Mouse (Mus musculus) thymus, postnatal 4 days (tissue): ENCODE data around the gene Men1.
"Not testable (repeated sequence)": the region's sequence is repeated elsewhere in the genome, so short reads cannot be mapped to it uniquely, and the experiment has no call there.

Source experiments
- DNase-seq: peaks from one replicate; pipeline ENCODE4 v3.0.0; 2021

Gene Men1

DNA sequence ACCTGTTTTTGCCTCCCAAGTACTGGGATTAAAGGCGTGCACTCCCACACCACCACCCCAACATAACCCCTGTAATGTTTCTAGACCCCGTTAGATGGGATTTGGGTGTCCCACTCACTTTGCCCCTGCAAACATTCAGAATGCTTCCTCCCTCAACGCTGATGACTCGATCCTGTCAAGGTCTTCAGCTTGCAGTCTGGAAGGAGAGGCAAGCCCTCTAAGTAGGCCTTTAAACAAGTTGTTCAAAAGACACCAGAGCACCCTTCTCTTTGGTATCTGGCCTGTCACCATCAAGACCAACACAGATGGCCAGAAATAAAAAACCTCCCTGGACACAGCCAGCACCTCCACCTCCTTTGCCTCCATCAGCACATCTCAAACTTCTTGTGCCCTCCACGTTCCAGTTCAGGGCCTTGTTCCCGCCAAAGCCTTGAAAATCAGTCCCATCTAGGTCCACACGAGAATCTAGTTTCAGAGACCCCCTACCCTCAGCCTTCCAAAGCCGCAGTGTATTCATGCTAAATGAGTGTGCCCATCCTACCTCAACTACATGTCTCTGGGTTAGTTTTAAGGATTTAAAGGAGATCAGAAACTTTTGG, 29.2 kb upstream of the Men1 start:
- no peak for DNase-seq

DNA sequence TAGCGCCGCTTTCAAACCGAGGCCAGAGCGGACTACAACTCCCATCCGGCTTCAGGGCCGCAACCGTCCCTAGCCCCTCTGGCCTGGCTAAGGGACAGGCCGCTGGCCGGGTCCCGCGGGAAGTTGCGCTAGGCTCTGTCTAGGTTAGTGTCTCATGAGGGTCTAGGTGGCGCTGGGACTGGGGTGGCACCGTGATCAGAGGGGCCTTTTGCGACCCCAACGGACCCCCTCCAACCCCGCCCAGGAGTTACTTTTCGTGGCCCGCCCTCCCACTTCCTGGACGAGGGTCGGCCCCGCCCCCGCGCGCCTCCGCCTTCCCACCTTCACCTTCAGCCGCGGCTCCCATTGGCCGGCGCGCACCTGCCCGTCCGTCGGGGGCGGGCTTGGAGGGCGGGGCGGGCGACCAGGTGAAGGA, 28.6 kb upstream of the Men1 start, which contains the start of gene Cdc42bpg:
Gene Cdc42bpg, plus strand, starts transcription at position 320 of the 415 bp plus-strand sequence.
- peak; percentile 94 for DNase-seq

DNA sequence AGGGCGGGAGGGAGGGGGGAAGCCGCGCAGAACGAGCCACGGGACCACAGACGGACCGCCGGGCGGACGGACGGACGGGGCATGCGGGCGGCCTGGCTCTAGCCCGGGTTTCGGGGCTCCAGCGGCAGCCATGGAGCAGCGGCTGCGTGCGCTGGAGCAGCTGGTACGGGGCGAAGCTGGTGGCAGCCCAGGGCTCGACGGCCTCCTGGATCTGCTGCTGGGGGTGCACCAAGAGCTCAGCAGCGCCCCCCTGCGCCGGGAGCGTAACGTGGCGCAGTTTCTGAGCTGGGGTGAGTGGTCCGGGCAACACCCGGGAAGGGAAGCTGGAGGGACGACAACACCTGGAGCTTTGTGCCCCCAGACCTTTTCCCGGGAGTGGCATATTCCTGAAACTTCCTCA, 28.2 kb upstream of the Men1 start:
- DNase-seq, result peak; percentile 95

DNA sequence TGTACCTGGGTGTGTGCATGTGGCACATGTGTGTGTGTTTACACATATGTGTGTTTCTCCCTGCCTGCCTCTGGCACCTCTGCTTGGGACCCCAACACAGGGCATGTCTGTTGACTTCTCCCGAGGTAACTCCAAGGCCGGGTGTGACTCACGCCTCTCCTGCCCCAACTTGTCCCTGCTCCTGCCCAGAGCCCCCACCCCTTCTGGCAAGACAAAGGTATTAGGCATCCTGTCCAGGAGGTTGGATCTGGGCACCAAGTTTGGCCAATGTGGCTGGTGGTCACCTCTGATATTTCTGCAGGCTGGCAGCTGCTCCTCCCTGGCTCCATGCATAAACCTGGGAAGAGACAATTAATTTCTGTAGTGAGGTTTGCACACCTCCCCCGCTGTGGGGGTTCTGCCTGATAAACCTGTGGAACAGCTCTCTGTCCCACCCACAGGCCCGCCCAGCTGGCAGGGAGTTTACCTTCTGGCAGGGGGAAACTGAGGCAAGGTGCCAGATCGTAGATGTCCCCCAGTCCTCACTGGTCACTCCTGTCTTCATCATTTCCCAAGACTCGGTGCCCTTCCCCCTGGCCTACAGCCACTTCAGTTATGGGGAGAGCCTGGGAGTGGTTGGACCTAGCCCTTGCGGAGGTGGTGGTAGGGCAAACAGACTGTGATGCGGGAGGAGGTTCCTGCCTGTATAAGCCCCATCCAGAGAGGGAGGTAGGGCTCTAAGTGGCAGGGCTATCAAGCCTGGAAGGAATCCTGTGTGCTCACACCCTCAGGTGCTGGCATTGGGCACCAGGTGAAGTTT, 26.8 kb upstream of the Men1 start:
- DNase-seq, result no peak

DNA sequence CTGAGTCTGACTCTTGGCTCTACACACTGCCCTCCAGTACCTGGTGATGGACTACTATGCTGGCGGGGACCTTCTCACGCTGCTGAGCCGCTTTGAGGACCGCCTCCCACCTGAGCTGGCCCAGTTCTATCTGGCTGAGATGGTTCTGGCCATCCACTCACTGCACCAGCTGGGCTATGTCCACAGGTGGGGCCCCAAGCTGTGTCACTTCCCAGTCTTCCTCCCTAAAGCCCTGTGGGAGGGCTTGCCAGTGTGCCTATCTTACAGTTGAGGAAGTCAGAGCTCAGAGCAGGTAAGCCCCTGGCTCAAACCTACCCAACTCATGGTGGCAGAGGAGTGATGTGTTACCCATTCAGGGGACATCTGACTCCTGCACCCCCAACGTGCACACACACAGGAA, 24.6 kb upstream of the Men1 start:
- no peak for DNase-seq

DNA sequence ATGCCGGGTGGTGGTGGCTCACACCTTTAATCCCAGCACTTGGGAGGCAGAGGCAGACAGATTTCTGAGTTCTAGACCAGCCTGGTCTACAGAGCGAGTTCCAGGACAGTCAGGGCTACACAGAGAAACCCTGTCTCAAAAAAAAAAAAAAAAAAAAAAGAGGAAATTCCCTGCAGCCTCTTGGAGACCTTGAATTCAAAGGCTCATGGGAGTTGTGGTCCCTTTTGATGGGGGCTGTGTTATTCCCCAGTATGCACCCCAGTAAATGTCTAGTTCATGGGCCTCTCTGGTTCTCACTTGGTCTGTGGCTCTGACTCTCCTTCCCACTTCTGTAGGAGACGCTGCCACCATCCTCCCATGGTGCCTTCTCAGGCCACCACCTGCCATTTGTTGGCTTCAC, 23.0 kb upstream of the Men1 start:
- DNase-seq, result not testable (repeated sequence)

DNA sequence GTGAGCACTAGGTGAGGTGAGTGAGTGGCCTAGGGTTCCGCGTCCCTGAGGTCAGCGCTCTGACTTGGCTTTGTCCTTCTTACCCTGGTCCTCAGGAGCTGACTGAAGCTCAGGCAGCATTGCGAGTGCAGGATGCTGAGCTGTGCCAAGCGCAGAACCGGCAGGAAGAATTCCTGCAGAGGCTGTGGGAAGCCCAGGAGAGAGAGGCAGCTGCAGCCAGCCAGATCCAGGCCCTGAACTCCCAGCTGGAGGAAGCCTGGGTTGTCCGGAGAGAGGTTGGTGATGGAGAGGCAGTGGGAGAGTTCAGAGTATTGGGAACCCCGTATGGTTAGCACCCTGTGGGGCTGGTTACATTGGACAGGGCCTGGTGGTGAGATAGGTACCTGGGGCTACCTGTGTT, 21.0 kb upstream of the Men1 start:
- no peak for DNase-seq

DNA sequence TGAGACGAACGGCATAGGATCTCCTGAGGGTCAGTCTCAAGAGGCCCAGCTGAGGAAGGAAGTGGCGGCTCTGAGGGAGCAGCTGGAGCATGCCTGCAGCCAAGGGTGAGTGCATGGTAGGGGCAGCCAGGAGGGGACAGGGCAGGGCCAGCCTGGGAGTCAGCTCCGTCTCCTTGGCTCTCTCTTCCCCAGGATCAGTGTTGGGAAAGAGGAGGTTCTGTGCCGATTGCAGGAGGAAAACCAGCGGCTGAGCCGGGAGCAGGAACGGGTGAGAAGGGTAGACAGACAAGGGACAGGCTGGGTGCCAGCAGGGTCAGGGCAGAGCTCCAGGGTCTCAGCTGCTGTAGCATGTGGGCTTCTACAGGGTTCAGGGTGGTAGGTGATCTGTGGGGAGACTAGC, 20.3 kb upstream of the Men1 start:
- no peak for DNase-seq

DNA sequence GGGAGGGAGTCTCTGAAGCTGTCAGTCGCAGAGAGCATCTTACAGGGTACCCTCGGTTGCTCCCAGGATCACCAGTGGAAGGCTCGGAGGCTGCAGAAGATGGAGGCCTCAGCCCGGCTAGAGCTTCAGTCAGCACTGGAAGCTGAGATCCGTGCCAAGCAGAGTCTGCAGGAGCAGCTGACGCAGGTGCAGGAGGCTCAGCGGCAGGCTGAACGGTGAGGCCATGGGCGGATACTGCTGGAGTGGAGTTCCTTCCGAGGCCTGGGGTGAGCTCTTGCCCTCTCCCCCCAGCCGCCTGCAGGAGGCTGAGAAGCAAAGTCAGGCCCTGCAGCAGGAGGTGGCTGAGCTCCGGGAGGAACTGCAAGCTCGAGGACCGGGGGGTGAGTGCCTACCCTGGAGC, 19.2 kb upstream of the Men1 start:
- DNase-seq, result no peak

DNA sequence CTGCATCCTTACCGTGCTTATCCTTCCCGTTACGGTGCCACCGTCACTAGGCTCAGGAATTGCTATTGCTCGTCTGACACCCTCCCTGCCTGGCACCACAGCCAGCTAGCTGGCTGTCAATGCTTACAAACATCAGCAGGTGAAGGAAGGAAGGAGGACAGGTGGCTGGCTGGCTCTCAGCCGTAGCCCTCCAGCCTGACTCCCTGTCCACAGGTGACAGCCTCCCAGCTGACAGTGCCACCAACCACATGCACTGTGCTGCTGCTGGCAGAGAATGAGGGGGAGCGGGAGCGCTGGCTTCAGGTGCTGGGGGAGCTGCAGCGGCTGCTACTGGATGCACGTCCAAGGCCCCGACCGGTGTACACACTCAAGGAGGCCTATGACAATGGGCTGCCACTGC, 16.6 kb upstream of the Men1 start:
- no peak for DNase-seq

DNA sequence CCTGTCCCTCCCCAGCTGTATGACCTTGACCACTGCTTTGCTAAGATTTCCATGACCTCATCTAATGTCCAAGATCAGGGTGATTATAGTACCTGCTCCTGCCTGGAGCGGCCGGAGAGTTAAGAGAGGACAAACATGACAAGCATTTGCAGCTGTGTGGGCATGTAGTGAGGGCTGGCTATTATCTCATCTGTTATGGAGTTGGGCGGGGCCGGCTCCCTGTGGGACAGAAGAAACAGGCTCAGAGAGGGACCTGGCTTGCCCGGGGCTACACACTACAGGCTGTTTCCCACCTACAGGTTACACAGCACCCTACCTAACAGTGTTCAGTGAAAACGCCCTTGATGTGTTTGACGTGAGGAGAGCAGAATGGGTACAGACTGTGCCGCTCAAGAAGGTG, 13.4 kb upstream of the Men1 start:
- DNase-seq, result no peak

DNA sequence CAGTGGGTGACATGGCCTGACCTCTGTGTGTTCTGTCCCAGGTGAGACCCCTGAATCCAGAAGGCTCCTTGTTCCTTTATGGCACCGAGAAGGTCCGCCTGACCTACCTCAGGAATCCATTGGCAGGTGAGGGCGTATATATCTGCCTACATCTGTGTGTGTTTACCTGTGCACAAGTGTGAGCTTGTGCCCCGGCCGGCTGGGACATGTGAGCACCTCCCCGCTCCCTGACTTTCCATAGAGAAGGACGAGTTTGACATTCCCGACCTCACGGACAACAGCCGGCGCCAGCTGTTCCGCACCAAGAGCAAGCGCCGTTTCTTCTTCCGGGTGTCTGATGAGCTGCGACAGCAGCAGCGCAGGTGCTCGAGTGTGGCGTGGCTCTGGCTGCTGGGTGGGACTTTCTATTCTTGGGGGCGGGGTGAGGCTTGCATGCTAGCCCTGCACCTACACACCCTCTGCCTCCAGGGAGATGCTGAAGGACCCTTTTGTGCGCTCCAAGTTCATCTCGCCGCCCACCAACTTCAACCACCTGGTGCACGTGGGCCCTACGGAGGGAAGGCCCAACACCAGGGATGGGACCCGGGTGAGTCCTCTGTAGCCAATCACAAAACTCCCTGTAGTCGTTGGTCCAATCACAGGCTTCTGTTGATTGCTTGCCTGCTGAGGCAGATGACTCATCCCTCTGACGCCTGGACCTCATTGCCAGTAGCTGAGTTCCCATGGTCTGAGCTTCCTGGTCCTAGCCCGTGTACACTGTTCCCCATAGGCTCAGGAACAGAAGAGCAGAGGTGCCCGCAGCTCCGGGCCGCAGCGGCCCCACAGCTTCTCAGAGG, 12.8 kb upstream of the Men1 start:
- no peak for DNase-seq

DNA sequence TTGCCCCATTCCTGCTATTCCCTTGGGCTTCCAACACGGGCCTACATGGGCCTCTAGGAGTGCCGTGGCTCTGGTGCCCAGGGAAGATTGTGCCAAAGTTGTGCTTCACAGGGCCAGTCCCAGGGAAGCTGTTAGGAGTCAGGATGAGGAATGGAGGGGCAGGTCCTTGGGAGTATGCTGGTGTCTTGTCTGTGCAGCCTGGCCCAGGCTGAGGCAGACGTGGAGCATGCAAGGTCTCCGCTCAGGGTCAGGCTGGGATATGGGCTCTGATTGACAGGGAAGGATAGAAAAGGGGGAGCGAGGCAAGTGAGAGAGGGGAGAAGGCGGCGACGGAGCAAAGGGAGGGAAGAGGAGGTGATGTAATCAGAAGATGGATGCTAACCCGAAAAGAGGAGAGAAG, 10.0 kb upstream of the Men1 start:
- no peak for DNase-seq

DNA sequence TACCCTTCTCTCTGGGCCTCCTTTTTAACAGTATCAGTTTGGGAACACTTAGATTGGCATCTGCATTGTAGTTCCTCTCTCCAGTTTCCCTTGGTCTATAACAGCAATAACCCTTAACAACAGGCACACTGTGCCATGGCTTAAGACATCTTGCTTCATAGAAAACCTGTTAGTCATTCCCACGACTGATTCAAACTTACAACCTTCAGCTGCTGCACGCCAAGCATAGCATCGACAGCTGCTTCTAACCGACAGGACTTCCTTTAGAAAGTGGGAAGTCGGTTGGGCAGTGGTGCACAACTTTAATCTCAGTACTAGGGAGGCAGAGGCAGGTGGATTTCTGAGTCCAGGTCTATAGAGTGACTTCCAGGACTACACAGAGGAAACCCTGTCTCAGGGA, 3.6 kb upstream of the Men1 start:
- no peak for DNase-seq

DNA sequence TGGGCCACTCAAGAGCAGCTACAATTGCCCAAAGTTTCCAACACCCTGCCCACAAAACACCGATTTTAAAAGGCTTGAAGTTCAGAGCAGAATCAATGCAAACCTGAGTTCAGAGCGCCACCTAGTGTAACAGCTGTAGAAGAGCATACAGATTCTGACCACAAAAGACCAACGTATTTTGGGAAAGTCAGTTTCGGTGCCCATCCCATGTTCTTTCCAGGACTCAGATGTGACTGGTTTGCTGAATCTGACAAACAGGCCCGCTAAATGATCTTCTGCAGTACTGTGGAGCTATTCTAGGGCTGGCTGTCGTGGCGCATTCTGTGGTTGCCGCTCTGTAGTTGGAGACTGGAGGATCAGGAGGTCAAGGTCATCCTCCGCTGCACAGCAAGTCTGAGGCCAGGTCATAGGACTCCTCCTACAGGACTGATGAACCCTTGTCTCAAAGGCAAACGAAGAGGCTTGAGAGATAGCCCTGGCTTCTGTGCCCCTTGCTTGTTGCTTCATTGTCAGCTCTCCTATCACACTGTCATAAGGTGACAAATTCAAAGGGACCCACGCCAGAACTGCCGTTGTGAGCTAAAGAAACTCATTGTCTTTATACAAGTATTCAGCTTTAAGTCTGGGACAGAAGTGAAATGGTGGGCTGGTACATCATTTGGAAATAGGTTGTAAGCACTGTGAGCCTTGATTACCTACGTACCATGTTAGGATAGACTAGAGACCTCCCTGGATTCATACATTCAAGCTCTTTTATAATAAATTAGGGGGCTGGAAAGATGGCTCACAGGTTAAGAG, 2.9 kb upstream of the Men1 start:
- DNase-seq, result peak; percentile 74

DNA sequence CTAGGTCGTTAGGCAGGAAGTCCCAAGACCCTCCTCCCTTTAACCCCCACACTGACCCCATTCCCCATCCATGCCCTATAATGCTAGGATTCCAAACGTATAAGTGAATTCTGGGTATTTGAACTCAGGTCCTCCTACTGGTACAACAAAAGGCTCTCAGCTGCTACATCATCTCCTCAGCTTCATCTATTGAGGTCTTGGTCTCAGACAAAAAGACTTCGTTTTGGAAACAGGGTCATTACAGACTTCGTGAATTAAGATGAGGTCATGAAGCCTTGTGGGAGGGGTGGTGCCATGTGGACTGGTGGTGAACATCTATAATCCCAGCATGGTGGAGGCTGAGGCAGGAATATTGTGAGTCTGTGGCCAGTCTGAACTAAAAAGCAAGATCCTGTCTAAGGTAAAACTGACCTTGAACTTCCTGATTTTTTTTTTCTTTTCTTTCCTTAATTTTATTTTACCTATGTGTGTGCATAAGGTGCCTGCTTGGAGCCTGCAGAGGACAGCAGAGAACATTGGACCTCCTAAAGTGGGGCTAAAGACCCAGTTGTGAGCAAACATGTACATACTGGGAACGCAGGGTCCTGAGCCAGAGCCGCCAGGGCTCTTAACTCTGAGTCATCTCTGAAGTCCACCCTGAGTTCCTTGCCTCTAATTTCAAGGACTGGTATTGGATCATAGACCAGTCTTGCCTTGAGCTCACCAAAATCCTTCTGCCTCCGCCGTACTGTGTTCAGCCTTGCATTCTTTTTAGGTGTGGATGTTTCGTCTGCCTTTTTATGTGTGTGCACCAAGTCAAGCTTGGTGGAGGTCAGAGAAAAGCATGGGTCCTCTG, 801 bp upstream of the Men1 start:
- DNase-seq, result no peak

DNA sequence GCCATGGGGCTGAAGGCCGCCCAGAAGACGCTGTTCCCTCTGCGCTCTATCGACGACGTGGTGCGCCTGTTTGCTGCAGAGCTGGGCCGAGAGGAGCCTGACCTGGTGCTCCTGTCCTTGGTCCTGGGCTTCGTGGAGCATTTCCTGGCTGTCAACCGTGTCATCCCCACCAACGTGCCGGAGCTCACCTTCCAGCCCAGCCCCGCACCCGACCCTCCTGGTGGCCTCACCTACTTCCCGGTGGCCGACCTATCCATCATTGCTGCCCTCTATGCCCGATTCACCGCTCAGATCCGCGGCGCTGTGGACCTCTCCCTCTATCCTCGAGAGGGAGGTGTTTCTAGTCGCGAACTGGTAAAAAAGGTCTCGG, 664 bp downstream of the Men1 start:
- DNase-seq, result no peak

DNA sequence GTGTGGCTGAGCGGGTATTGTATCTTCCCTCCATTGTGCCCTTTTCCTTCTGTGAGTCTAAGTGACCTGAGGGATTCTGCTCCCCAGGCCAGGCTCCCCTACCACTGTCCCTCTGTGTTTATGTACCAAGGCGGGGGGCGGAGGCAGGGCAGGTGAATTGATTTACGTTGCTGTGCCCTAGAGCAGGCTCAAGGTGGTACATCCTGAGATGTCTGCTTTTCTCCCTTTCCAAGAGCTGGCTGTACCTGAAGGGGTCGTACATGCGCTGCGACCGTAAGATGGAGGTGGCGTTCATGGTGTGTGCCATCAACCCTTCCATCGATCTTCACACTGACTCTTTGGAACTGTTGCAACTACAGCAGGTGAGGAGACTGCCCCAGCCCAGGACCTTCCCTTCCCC, 2.1 kb downstream of the Men1 start:
- DNase-seq, result no peak

DNA sequence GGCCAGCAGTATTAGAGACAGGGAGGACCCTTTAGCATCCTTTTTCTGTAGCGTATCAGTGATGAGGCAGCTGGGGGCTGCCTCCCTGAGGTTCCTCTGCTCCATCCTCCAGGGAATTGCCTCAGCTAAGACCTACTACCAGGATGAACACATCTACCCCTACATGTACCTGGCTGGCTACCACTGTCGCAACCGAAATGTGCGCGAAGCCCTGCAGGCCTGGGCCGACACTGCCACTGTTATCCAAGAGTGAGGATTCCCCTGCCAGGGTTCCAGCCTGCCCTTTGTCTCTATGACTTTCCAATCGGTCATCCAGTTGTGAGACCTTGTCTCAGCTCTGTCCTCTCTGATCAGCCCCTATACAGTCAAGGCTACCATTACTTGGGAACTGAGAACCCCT, 3.4 kb downstream of the Men1 start:
- DNase-seq, result no peak

DNA sequence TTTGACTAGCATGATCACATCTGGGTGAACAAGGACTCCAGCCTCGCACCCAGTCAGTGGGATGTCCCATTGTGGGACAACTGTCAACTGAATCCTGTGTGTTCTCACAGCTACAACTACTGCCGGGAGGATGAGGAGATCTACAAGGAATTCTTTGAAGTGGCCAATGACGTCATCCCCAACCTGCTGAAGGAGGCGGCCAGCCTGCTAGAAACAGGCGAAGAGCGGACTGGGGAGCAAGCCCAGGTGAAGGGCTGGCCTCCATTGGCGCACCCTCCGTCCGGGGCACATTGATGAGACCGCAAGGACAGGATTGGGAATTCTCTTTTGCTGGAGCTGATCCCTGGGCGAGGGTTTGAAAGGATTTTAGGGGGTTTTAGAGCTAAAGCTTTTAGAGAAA, 3.9 kb downstream of the Men1 start:
- DNase-seq, result no peak

DNA sequence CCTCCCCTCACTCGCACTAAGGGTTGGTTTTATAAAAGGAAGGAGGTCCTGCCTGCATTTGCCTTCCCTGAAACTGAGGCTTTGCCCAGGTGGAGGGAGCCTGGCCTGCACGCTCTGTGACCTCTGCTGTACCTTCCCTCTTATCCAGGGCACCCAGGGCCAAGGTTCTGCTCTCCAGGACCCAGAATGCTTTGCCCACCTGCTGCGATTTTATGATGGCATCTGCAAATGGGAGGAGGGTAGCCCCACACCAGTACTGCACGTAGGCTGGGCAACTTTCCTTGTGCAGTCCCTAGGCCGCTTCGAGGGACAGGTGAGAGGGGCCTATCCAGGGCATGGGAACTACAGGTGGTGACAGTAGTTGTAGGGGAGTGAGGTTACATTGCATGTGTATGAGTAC, 4.4 kb downstream of the Men1 start:
- no peak for DNase-seq

DNA sequence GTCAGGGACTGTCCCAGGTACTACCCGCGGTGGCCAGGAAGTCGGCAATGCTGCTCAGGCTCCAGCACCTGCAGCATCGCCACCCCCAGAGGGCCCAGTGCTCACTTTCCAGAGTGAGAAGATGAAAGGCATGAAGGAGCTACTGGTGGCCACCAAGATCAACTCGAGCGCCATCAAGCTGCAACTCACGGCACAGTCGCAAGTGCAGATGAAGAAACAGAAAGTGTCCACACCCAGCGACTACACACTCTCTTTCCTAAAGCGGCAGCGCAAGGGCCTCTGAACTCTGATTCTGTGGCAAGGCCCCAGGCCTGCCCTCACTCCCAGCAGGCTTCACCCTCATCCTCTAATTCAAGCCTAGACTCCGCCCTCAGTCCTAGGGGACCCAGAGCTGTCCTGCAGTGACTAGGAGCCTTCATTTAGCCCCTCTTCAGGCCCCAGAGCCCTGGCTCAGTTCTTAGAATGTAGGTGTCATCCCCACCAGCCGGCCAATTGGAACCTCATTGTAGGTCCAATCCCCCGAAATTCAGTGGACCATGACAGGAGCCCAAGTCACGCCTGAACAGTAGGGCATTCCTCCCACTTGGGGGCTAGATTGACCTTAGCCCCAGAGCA, 5.2 kb downstream of the Men1 start:
- peak; percentile 84 for DNase-seq
